Mouse (Mus musculus): Measurements from ENCODE around the gene Hspa12a. TPM values are rescaled to one million over a fixed set of nuclear protein-coding genes. Genes with fewer than 3 reads are reported as not detected.
A peak's percentile ranks its signal among the peaks of the same experiment; 100 is the strongest.

The Hspa12a gene
- polyA plus RNA-seq, 1 experiment from 2014 or later: 5.1 TPM

GRCm38 (mm10) chr19:58954779-58955178 lies 11.3 kb upstream of the Hspa12a start:
- no peaks in the 10 kb centered on the region for H3K4me1 ChIP-seq
- no peak overlapping the region for H3K9ac ChIP-seq
- H3K4me3 ChIP-seq: no peak overlapping the region
- no peak overlapping the region for H3K4me2 ChIP-seq
- H3K36me3 ChIP-seq: no peaks in the 10 kb centered on the region
- ATAC-seq (ENCODE audit: borderline replicate concordance, extremely low read depth, low FRiP score, low TSS enrichment): no peak
- peaks cover 22% of the 10 kb centered on the region; the same call in 1 of the 2 replicates for H3K27me3 ChIP-seq
- no peak overlapping the region for H3K27ac ChIP-seq
- WGBS: 86% methylated on average over 8 of the region's 8 CpGs
- no peaks in the 10 kb centered on the region for H3K9me3 ChIP-seq

GRCm38 (mm10) chr19:58952236-58952635 lies 8.8 kb upstream of the Hspa12a start:
- Histone ChIP-seq H3K27me3 (peaks cover 22% of the 10 kb centered on the region; the same call in 1 of the 2 replicates), H3K4me1 (no peaks in the 10 kb centered on the region), H3K9ac (no peak overlapping the region), H3K36me3 (no peaks in the 10 kb centered on the region), H3K9me3 (no peaks in the 10 kb centered on the region), H3K27ac (no peak overlapping the region), H3K4me3 (no peak overlapping the region), H3K4me2 (no peak overlapping the region)
- 59% methylated on average over 12 of the region's 13 CpGs for WGBS
- ATAC-seq (ENCODE audit: borderline replicate concordance, extremely low read depth, low FRiP score, low TSS enrichment): no peak

DNA sequence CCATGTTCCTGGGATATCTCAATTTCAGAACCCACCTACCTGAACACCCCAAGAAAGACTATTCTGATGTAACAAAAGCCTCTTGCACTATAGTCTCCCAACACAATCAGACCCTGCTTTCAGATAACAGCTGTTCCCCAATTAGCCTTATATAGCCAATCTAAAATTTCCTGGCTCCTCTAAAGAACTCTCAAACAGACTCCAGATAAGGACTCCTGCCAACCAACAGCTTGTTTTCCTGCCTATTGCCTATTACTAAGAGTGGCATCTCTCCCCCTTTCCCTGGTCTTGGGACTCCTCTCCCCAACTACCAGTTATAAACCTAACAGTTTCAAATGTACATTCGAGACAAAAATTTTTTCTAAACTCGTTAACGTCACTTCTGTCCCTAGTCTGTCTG lies 8.1 kb upstream of the Hspa12a start:
- H3K27ac ChIP-seq: no peak overlapping the region
- 79% methylated on average over 3 of the region's 3 CpGs for WGBS
- no peak overlapping the region for H3K4me3 ChIP-seq
- peaks cover 22% of the 10 kb centered on the region; the same call in 1 of the 2 replicates for H3K27me3 ChIP-seq
- ATAC-seq (ENCODE audit: borderline replicate concordance, extremely low read depth, low FRiP score, low TSS enrichment): no peak
- no peaks in the 10 kb centered on the region for H3K9me3 ChIP-seq
- H3K4me2 ChIP-seq: no peak overlapping the region
- H3K9ac ChIP-seq: no peak overlapping the region
- no peaks in the 10 kb centered on the region for H3K36me3 ChIP-seq
- H3K4me1 ChIP-seq: no peaks in the 10 kb centered on the region

GRCm38 (mm10) chr19:58945959-58946358 lies 2.5 kb upstream of the Hspa12a start:
- Histone ChIP-seq H3K4me3 (no peak overlapping the region), H3K36me3 (no peaks in the 10 kb centered on the region), H3K9ac (no peak overlapping the region), H3K9me3 (no peaks in the 10 kb centered on the region), H3K27ac (no peak overlapping the region), H3K4me2 (no peak overlapping the region), H3K27me3 (no peaks in the 10 kb centered on the region; the same call in 1 of the 2 replicates), H3K4me1 (peaks cover 11% of the 10 kb centered on the region)
- no peak for ATAC-seq (ENCODE audit: borderline replicate concordance, extremely low read depth, low FRiP score, low TSS enrichment)
- WGBS: 76% methylated on average over 7 of the region's 7 CpGs

DNA sequence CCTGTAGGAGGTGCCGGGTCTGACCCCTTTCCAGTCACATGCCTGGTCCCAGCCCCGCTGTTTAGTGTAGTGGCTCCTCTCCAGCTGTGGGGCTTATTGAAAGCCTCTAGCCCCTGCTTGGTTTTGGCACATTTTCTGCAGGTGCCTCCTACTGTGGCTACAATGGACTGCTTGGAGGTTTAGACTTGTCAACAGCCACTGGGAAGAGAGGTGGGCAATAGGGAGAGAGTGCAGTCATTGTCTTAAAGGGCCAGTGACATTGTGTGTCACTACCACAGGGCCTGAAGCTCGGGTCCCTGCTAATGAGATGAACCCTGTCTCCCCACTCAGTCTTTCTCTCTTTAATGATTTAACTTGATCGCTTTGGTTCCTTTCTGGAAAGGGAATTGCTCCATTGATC lies 10.4 kb downstream of the Hspa12a start:
- Histone ChIP-seq H3K36me3 (no peaks in the 10 kb centered on the region), H3K4me1 (no peaks in the 10 kb centered on the region), H3K4me3 (no peak overlapping the region), H3K27me3 (peaks cover 17% of the 10 kb centered on the region), H3K9me3 (no peaks in the 10 kb centered on the region), H3K27ac (no peak overlapping the region), H3K9ac (no peak overlapping the region), H3K4me2 (no peak overlapping the region)
- ATAC-seq (ENCODE audit: borderline replicate concordance, extremely low read depth, low FRiP score, low TSS enrichment): no peak
- 18% methylated on average over 4 of the region's 4 CpGs for WGBS

GRCm38 (mm10) chr19:58931081-58931800 lies 12.2 kb downstream of the Hspa12a start:
- no peak for ATAC-seq (ENCODE audit: borderline replicate concordance, extremely low read depth, low FRiP score, low TSS enrichment)
- H3K36me3 ChIP-seq: no peaks in the 10 kb centered on the region
- H3K27ac ChIP-seq: no peak overlapping the region
- H3K4me1 ChIP-seq: no peaks in the 10 kb centered on the region
- WGBS: 39% methylated on average over 16 of the region's 16 CpGs
- no peaks in the 10 kb centered on the region for H3K9me3 ChIP-seq
- no peak overlapping the region for H3K4me3 ChIP-seq
- H3K27me3 ChIP-seq: peaks cover 17% of the 10 kb centered on the region
- H3K9ac ChIP-seq: no peak overlapping the region
- no peak overlapping the region for H3K4me2 ChIP-seq

- Histone ChIP-seq H3K9me3 (no peaks in the 10 kb centered on the region), H3K36me3 (no peaks in the 10 kb centered on the region), H3K4me3 (no peak overlapping the region), H3K27ac (no peak overlapping the region), H3K4me2 (peak overlapping the region; percentile 49), H3K4me1 (peaks cover 10% of the 10 kb centered on the region), H3K9ac (no peak overlapping the region; the same call in 1 of the 2 replicates), H3K27me3 (peaks cover 25% of the 10 kb centered on the region)
- 10% methylated on average over 7 of the region's 7 CpGs for WGBS
- ATAC-seq (ENCODE audit: borderline replicate concordance, extremely low read depth, low FRiP score, low TSS enrichment): no peak
Measured at GRCm38 (mm10) chr19:58919148-58919547, 24.3 kb downstream of the Hspa12a start.

DNA sequence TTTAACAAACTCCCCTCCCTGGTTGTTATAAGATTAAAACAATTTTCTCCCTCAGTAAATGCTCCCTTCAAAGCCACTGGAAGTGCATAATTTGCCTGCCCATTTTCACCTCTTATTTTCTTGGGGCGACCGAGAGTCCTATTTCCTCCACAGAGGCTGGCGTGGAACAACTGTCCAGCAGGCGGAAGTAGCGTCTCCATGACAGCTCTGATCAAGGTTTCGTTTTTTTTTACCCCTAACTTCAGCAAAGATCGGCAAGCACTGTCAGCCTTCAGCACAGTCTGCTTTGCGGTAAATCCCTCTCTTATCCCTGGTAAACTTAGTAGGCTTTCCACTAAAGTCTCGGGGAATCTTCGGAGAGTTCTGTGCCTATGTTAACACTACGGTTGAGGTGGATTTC lies 24.9 kb downstream of the Hspa12a start:
- no peak for ATAC-seq (ENCODE audit: borderline replicate concordance, extremely low read depth, low FRiP score, low TSS enrichment)
- H3K4me2 ChIP-seq: peak overlapping the region; percentile 49
- H3K27me3 ChIP-seq: peaks cover 25% of the 10 kb centered on the region
- H3K4me1 ChIP-seq: peaks cover 10% of the 10 kb centered on the region
- 4% methylated on average over 11 of the region's 11 CpGs for WGBS
- H3K27ac ChIP-seq: no peak overlapping the region
- H3K36me3 ChIP-seq: no peaks in the 10 kb centered on the region
- H3K9me3 ChIP-seq: no peaks in the 10 kb centered on the region
- peak overlapping the region; percentile 16; the same call in 1 of the 2 replicates for H3K9ac ChIP-seq
- peak overlapping the region; percentile 27 for H3K4me3 ChIP-seq

DNA sequence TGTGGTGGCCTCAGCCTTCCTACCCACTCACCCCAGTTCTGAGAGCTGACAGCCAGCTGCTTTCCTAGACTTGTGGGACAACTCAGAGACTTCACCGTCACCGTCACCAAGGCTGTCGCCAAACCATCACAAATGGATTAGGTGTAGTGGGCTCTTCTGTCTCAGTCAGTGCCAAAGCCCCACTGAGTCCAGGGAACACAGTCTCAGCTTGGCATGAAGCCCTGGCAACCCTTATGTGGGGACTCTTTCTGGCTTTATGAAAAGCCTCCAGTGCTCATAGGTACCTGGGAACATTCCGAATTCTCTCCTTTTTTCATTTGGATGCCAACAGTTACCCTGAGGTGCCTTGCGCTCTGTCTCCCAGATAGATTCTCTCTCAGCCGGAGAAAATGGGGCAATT lies 30.2 kb downstream of the Hspa12a start:
- peaks cover 7% of the 10 kb centered on the region for H3K4me1 ChIP-seq
- H3K36me3 ChIP-seq: no peaks in the 10 kb centered on the region
- no peaks in the 10 kb centered on the region for H3K9me3 ChIP-seq
- no peak overlapping the region for H3K9ac ChIP-seq
- 76% methylated on average over 6 of the region's 6 CpGs for WGBS
- no peak overlapping the region for H3K27ac ChIP-seq
- H3K4me3 ChIP-seq: no peak overlapping the region
- peaks cover 13% of the 10 kb centered on the region for H3K27me3 ChIP-seq
- H3K4me2 ChIP-seq: no peak overlapping the region
- ATAC-seq (ENCODE audit: borderline replicate concordance, extremely low read depth, low FRiP score, low TSS enrichment): no peak

GRCm38 (mm10) chr19:58911386-58911785 lies 32.1 kb downstream of the Hspa12a start:
- H3K9ac ChIP-seq: peak overlapping the region; percentile 20; the same call in 1 of the 2 replicates
- no peaks in the 10 kb centered on the region for H3K9me3 ChIP-seq
- no peaks in the 10 kb centered on the region for H3K36me3 ChIP-seq
- peak overlapping the region; percentile 67 for H3K4me2 ChIP-seq
- 11% methylated on average over 9 of the region's 9 CpGs for WGBS
- H3K4me3 ChIP-seq: peak overlapping the region; percentile 43
- peak; percentile 46; the same call in 1 of the 2 replicates for ATAC-seq (ENCODE audit: borderline replicate concordance, extremely low read depth, low FRiP score, low TSS enrichment)
- H3K27me3 ChIP-seq: no peaks in the 10 kb centered on the region; the same call in 1 of the 2 replicates
- H3K4me1 ChIP-seq: peaks cover 7% of the 10 kb centered on the region
- H3K27ac ChIP-seq: peak overlapping the region; percentile 45; the same call in 1 of the 2 replicates

- peak overlapping the region; percentile 67 for H3K4me2 ChIP-seq
- H3K27me3 ChIP-seq: no peaks in the 10 kb centered on the region
- WGBS: 3% methylated on average over 11 of the region's 11 CpGs
- H3K4me1 ChIP-seq: peaks cover 7% of the 10 kb centered on the region
- H3K4me3 ChIP-seq: peak overlapping the region; percentile 43
- ATAC-seq (ENCODE audit: borderline replicate concordance, extremely low read depth, low FRiP score, low TSS enrichment): peak; percentile 73
- no peaks in the 10 kb centered on the region for H3K36me3 ChIP-seq
- H3K9me3 ChIP-seq: no peaks in the 10 kb centered on the region
- H3K9ac ChIP-seq: peak overlapping the region; percentile 20; the same call in 1 of the 2 replicates
- peak overlapping the region; percentile 45; the same call in 1 of the 2 replicates for H3K27ac ChIP-seq
Measured at GRCm38 (mm10) chr19:58910941-58911368, 32.5 kb downstream of the Hspa12a start.

- Histone ChIP-seq H3K4me3 (no peak overlapping the region), H3K9ac (no peak overlapping the region), H3K9me3 (no peaks in the 10 kb centered on the region), H3K4me1 (peaks cover 13% of the 10 kb centered on the region), H3K27ac (no peak overlapping the region), H3K36me3 (no peaks in the 10 kb centered on the region), H3K4me2 (no peak overlapping the region), H3K27me3 (no peaks in the 10 kb centered on the region)
- WGBS: 55% methylated on average over 10 of the region's 10 CpGs
- ATAC-seq (ENCODE audit: borderline replicate concordance, extremely low read depth, low FRiP score, low TSS enrichment): no peak
Measured at GRCm38 (mm10) chr19:58908018-58908417, 35.4 kb downstream of the Hspa12a start.
